Mouse (Mus musculus) liver, embryonic 13.5 days (tissue): Measurements from ENCODE around the gene Gm17693. TPM values are rescaled to one million over a fixed set of nuclear protein-coding genes. Genes with fewer than 3 reads are reported as not detected.
"Not testable (repeated sequence)": the region's sequence is repeated elsewhere in the genome, so short reads cannot be mapped to it uniquely, and the experiment has no call there.

Source experiments
- ATAC-seq: fragments of 200-750 bp; cut with Nextera tagmentation; 2 replicates; pipeline ENCODE4 v1.8.0; 2017; ENCODE audit warnings: low read depth, mild to moderate bottlenecking, moderate number of reproducible peaks, moderate library complexity
- DNase-seq: peaks from one replicate; pipeline ENCODE4 v3.0.0; 2022
- H3K27ac ChIP-seq: fragments of 300-500 bp; sonication (generic); 2 replicates; pipeline ENCODE4 v1.5.1; 2015; ENCODE audit warnings: moderate library complexity, mild to moderate bottlenecking, inconsistent platforms
- H3K27me3 ChIP-seq: fragments of 300-500 bp; sonication (generic); 2 replicates; pipeline ENCODE4 v1.6.1; 2015; ENCODE audit warnings: mild to moderate bottlenecking, inconsistent platforms
- H3K36me3 ChIP-seq: fragments of 300-500 bp; sonication (generic); 2 replicates; pipeline ENCODE4 v1.6.1; 2015; ENCODE audit warnings: mild to moderate bottlenecking, inconsistent platforms
- H3K4me1 ChIP-seq: fragments of 300-500 bp; sonication (generic); replicated peaks from 2 replicates; pipeline ENCODE4 v1.6.1; 2015; ENCODE audit warnings: inconsistent platforms
- H3K4me2 ChIP-seq: fragments of 300-500 bp; sonication (generic); 2 replicates; pipeline ENCODE4 v1.6.1; 2015; ENCODE audit warnings: inconsistent platforms, mild to moderate bottlenecking, moderate library complexity
- H3K4me3 ChIP-seq: fragments of 300-500 bp; sonication (generic); replicated peaks from 2 replicates; pipeline ENCODE4 v1.5.1; 2015; ENCODE audit warnings: mild to moderate bottlenecking, inconsistent platforms
- H3K9ac ChIP-seq: fragments of 300-500 bp; sonication (generic); 2 replicates; pipeline ENCODE4 v1.6.1; 2015; ENCODE audit warnings: mild to moderate bottlenecking, inconsistent platforms
- H3K9me3 ChIP-seq: fragments of 300-500 bp; sonication (generic); replicated peaks from 2 replicates; pipeline ENCODE4 v1.6.1; 2016; ENCODE audit warnings: inconsistent platforms
- WGBS: fragments of 180-500 bp; shearing (Covaris S2); methylation state at CpG from one replicate; pipeline ENCODE4 v1.1.7; 2015; ENCODE audit not compliant: insufficient replicate concordance; 5-methylcytosine and 5-hydroxymethylcytosine counted together
- polyA plus RNA-seq: library from polyadenylated mRNA; unstranded; fragments of >200 nt; fragmentation: Nextera tagmentation; extraction: Ambion mirVana; gene quantifications from 2 replicates; pipeline ENCODE4 v1.2.1, GENCODE M21; 2015

Gene Gm17693
- polyA plus RNA-seq, result not detected in 2 replicates

DNA sequence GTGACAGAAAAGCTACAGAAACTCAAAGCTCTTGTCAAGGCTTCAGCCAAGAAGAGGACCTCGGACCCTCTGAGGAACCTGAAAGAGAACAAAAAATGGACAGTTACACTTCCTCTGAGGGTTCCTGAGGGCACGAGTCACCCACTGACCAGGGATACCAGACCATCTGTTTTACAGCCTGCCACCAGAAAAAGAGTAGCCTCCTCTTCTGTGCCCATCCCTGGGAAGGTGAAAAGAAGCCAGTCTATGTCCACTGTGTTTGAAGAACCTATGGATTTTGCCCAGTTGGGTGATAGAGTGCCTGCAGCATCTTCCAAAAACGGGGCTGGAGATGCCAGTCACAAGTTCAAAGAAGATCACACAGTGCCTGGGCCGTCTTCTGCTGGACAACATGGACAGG lies at the start of gene Gm17693:
Gene Gm17693 (plus strand): TSS at position 301 of the 400 bp plus-strand sequence.
- not testable (repeated sequence) for ATAC-seq, H3K9ac ChIP-seq, H3K27me3 ChIP-seq, H3K27ac ChIP-seq, H3K9me3 ChIP-seq, DNase-seq, H3K4me2 ChIP-seq, H3K36me3 ChIP-seq, H3K4me3 ChIP-seq, H3K4me1 ChIP-seq
- WGBS, result no CpG with 5 or more reads among the region's 4 CpGs
